Mouse (Mus musculus): ENCODE results near the gene Ghrh.

- TF ChIP-seq CTCF (conservative IDR thresholded peaks at IDR 0.05; ENCODE audit: low read length) (no peak), NANOG (IDR thresholded peaks at IDR 0.05; ENCODE audit: borderline replicate concordance, low read length) (no peak)
These were observed 19.5 kb upstream of the Ghrh start for GRCm38 (mm10) chr2:157366762-157367161.
